Mouse (Mus musculus) myocyte (in vitro differentiated cells): ENCODE data around the gene Entpd7.

Experiments used
- MYOG ChIP-seq, 3 experiments: IDR thresholded peaks; one replicate each; pipeline ENCODE4 v1.6.1; 2011; ENCODE audit warnings: control low read depth in 2 of 3, low read depth in 2 of 3, mild to moderate bottlenecking in 2 of 3; ENCODE audit not compliant: insufficient read length in 2 of 3, control insufficient read depth in 1 of 3, insufficient read depth in 1 of 3
- POLR2A ChIP-seq: IDR thresholded peaks from one replicate; pipeline ENCODE4 v1.6.1; 2011; ENCODE audit warnings: low read depth, mild to moderate bottlenecking, control low read depth, moderate library complexity; ENCODE audit not compliant: insufficient read length
- POLR2AphosphoS2 ChIP-seq: IDR thresholded peaks from one replicate; pipeline ENCODE4 v1.6.1; 2011; ENCODE audit warnings: low read depth, control low read depth; ENCODE audit not compliant: insufficient read length
- TCF12 ChIP-seq: IDR thresholded peaks from one replicate; pipeline ENCODE4 v1.6.1; 2011; ENCODE audit warnings: mild to moderate bottlenecking, control low read depth; ENCODE audit not compliant: poor library complexity, insufficient read depth, severe bottlenecking
- USF1 ChIP-seq: IDR thresholded peaks from one replicate; pipeline ENCODE4 v1.6.1; 2011; ENCODE audit warnings: low read depth, mild to moderate bottlenecking, control low read depth, moderate library complexity

- TF ChIP-seq POLR2AphosphoS2 (peak; percentile 97), USF1 (no peak), POLR2A (peak; percentile 97), MYOG (IDR thresholded peaks at IDR 0.05; ENCODE audit: control insufficient read depth in 1 of 3, insufficient read depth in 1 of 3, insufficient read length in 2 of 3, low read depth in 2 of 3) (peak in 1 of 3 experiments; percentile 63), TCF12 (no peak)
Measured at GRCm38 (mm10) chr19:43752489-43753225, 63.2 kb downstream of the Entpd7 start, which contains the start of the genes Cutc and Cox15.
